Mouse (Mus musculus): ENCODE measurements around the gene Bmpr1a.

- TF ChIP-seq CTCF (conservative IDR thresholded peaks at IDR 0.05; ENCODE audit: low read length) = no peak
- no peak for TF ChIP-seq NANOG (IDR thresholded peaks at IDR 0.05; ENCODE audit: borderline replicate concordance, low read length)
- no peak for TF ChIP-seq POU5F1 (IDR thresholded peaks at IDR 0.05; ENCODE audit: borderline replicate concordance, low read length)
Measured at GRCm38 (mm10) chr14:34471591-34471990, 31.6 kb downstream of the Bmpr1a start.
